Mouse (Mus musculus) midbrain, embryonic 16.5 days (tissue): ENCODE data around the gene Sycp2. TPM values are rescaled to one million over a fixed set of nuclear protein-coding genes. Genes with fewer than 3 reads are reported as not detected.
"Not testable (repeated sequence)": the region's sequence is repeated elsewhere in the genome, so short reads cannot be mapped to it uniquely, and the experiment has no call there.

Experiments used
- ATAC-seq: fragments of 200-750 bp; cut with Nextera tagmentation; 2 replicates; pipeline ENCODE4 v1.8.0; 2017; ENCODE audit warnings: moderate TSS enrichment
- H3K27ac ChIP-seq: fragments of 300-500 bp; sonication (generic); 2 replicates; pipeline ENCODE4 v1.5.1; 2014; ENCODE audit warnings: mild to moderate bottlenecking, low read length, mixed read lengths
- H3K27me3 ChIP-seq: fragments of 300-500 bp; sonication (generic); 2 replicates; pipeline ENCODE4 v1.6.1; 2014; ENCODE audit warnings: low read depth, low read length, mixed read lengths; ENCODE audit not compliant: control insufficient read depth, insufficient read depth
- H3K36me3 ChIP-seq: fragments of 300-500 bp; sonication (generic); 2 replicates; pipeline ENCODE4 v1.6.1; 2014; ENCODE audit warnings: mild to moderate bottlenecking, low read length, moderate library complexity, mixed read lengths; ENCODE audit not compliant: control insufficient read depth, insufficient read depth
- H3K4me1 ChIP-seq: fragments of 300-500 bp; sonication (generic); 2 replicates; pipeline ENCODE4 v1.6.1; 2014; ENCODE audit warnings: mild to moderate bottlenecking, low read length, mixed read lengths; ENCODE audit not compliant: control insufficient read depth, insufficient read depth
- H3K4me2 ChIP-seq: fragments of 300-500 bp; sonication (generic); 2 replicates; pipeline ENCODE4 v1.6.1; 2014; ENCODE audit warnings: mild to moderate bottlenecking, low read length, mixed read lengths
- H3K4me3 ChIP-seq: fragments of 300-500 bp; sonication (generic); 2 replicates; pipeline ENCODE4 v1.5.1; 2014; ENCODE audit warnings: low read depth, mild to moderate bottlenecking, low read length, moderate library complexity, mixed read lengths
- H3K9ac ChIP-seq: fragments of 300-500 bp; sonication (generic); 2 replicates; pipeline ENCODE4 v1.6.1; 2014; ENCODE audit warnings: low read depth, low read length, mixed read lengths
- H3K9me3 ChIP-seq: fragments of 300-500 bp; sonication (generic); replicated peaks from 2 replicates; pipeline ENCODE4 v1.6.1; 2014; ENCODE audit warnings: mild to moderate bottlenecking, low read length, mixed read lengths; ENCODE audit not compliant: control insufficient read depth, poor library complexity, severe bottlenecking
- WGBS: fragments of 180-500 bp; shearing (Covaris S2); extraction: QIAGEN DNeasy Blood & Tissue Kit; methylation state at CpG from one replicate; pipeline ENCODE4 v1.1.7; 2014; 5-methylcytosine and 5-hydroxymethylcytosine counted together
- polyA plus RNA-seq: library from polyadenylated mRNA; unstranded; fragments of >200 nt; fragmentation: Nextera tagmentation; extraction: Ambion mirVana; gene quantifications from 2 replicates; pipeline ENCODE4 v1.2.1, GENCODE M21; 2015

The Sycp2 gene
- polyA plus RNA-seq, 1 experiment from 2014 or later = 0.25 TPM

DNA sequence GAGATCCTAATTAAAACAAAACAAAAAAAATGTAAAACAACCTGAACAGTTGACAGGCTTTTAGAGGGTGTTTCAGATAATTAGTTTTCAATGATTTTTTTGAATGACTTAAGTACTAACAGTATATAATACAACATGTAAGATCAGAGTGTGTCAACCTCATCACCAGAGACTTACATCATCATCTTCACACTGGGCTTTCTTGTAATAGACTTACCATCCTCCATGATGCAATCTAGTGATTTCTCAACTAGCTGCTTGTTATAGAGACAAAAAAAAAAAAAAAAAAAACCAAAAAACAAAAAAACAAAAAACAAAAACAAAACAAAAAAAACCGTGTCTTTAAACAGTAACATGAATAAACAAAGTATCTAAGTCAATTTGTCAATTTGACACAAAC is 1.5 kb upstream of the Sycp2 start:
- H3K36me3 ChIP-seq = no peaks in the 10 kb centered on the region
- no peak for ATAC-seq
- no peak overlapping the region for H3K4me2 ChIP-seq
- peaks cover 5% of the 10 kb centered on the region; the same call in 1 of the 2 replicates for H3K27me3 ChIP-seq
- WGBS = 59% methylated on average over 1 of the region's 1 CpGs
- no peak overlapping the region for H3K27ac ChIP-seq
- H3K4me3 ChIP-seq = no peak overlapping the region
- H3K9ac ChIP-seq = no peak overlapping the region
- peaks cover 5% of the 10 kb centered on the region; the same call in 1 of the 2 replicates for H3K4me1 ChIP-seq
- H3K9me3 ChIP-seq = no peaks in the 10 kb centered on the region

GRCm38 (mm10) chr2:178342597-178342996 is 64.9 kb downstream of the Sycp2 start:
- H3K4me3 ChIP-seq = no peak overlapping the region
- H3K27me3 ChIP-seq = no peaks in the 10 kb centered on the region
- H3K9ac ChIP-seq = no peak overlapping the region
- no peak overlapping the region for H3K4me2 ChIP-seq
- H3K36me3 ChIP-seq = no peaks in the 10 kb centered on the region
- WGBS = 87% methylated on average over 4 of the region's 4 CpGs
- H3K9me3 ChIP-seq = no peaks in the 10 kb centered on the region
- no peak for ATAC-seq
- no peaks in the 10 kb centered on the region for H3K4me1 ChIP-seq
- H3K27ac ChIP-seq = no peak overlapping the region

DNA sequence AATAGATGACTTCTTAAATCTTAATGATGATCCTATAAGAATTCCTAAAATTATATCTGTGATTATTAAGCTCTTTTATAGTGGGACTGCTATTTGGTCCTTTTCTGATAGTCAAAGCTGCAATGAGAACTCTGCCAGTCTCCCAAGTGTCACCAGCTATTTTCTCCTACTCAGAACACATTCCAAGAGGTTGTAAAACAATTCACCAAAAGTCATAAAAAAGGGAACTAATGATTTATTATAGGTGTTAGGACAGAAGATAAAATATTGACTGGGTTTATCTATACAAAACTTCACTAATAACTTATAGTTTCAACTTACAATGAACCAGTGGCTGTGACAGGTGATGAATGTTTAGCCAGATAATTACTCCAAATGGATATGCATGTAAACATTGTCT is 65.4 kb downstream of the Sycp2 start:
- H3K9me3 ChIP-seq, H3K36me3 ChIP-seq, H3K27ac ChIP-seq, H3K4me1 ChIP-seq, H3K4me2 ChIP-seq, H3K4me3 ChIP-seq, H3K9ac ChIP-seq, ATAC-seq, H3K27me3 ChIP-seq: not testable (repeated sequence)

- WGBS = 0% methylated on average over 2 of the region's 2 CpGs
These were observed 68.4 kb downstream of the Sycp2 start for GRCm38 (mm10) chr2:178339044-178339443.

DNA sequence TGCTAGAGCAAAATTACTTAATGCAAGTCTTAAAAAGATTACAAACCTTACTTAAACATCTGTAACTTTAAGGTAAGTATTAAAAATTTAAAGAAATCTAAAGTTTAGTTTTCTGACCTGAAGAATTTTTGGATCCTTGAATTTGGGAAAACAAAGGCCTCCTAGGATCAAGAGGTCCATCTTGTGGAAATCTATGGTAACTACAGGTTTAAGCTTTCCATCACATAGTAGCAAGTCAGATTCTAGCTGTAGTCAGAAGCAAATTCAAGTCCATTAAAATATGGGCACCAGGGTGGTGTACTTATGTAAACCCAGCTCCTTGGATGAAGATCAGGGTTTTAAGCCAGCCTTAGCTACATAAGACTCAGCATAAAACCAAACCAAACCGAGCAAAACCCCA is 69.6 kb downstream of the Sycp2 start:
- Histone ChIP-seq H3K4me1 (no peaks in the 10 kb centered on the region), H3K9ac (no peak overlapping the region), H3K9me3 (no peaks in the 10 kb centered on the region), H3K27me3 (no peaks in the 10 kb centered on the region), H3K27ac (no peak overlapping the region), H3K36me3 (peaks cover 10% of the 10 kb centered on the region), H3K4me2 (no peak overlapping the region), H3K4me3 (no peak overlapping the region)
- 43% methylated on average over 1 of the region's 1 CpGs for WGBS
- ATAC-seq = no peak

More at GRCm38 (mm10) chr2:178339044-178339443, 68.4 kb downstream of the Sycp2 start:
- Histone ChIP-seq H3K9ac (no peak overlapping the region), H3K36me3 (0 out of 2 replicates have a peak, but pooled peaks cover 6% of the 10 kb centered on the region), H3K4me3 (no peak overlapping the region), H3K27me3 (no peaks in the 10 kb centered on the region), H3K9me3 (no peaks in the 10 kb centered on the region), H3K4me2 (no peak overlapping the region), H3K27ac (no peak overlapping the region), H3K4me1 (no peaks in the 10 kb centered on the region)
- ATAC-seq = peak; percentile 67

- no peak for ATAC-seq
- H3K27ac ChIP-seq = peak overlapping the region; percentile 60
- peak overlapping the region; percentile 59 for H3K4me2 ChIP-seq
- H3K4me1 ChIP-seq = peaks cover 30% of the 10 kb centered on the region
- peak overlapping the region; percentile 33 for H3K4me3 ChIP-seq
- peak overlapping the region; percentile 36; the same call in 1 of the 2 replicates for H3K9ac ChIP-seq
- no peaks in the 10 kb centered on the region for H3K27me3 ChIP-seq
- H3K9me3 ChIP-seq = no peaks in the 10 kb centered on the region
- WGBS = 49% methylated on average over 1 of the region's 1 CpGs
- H3K36me3 ChIP-seq = peaks cover 16% of the 10 kb centered on the region
These were observed 77.5 kb downstream of the Sycp2 start for GRCm38 (mm10) chr2:178329986-178330385.

DNA sequence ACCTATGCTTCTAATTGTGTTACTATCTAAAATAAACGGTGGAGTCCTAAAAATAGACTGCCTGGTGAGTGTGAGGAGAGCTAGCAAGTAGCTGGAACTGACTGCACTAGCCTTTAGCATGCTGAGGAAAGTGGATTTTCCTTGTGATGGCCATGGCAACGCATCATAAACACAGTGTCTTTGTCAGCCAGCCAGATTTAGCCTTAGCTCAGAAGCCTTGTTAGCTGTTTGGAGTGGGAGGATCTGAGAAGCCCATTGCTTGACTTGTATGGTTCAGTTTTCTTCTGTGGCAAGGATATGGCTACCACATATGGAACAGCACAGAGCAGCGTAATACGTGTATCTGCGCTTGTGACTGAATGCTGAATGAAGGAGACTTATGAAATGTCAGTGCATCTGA is 77.9 kb downstream of the Sycp2 start:
- H3K9me3 ChIP-seq = no peaks in the 10 kb centered on the region
- 66% methylated on average over 5 of the region's 5 CpGs for WGBS
- H3K27ac ChIP-seq = peak overlapping the region; percentile 60
- peak overlapping the region; percentile 59 for H3K4me2 ChIP-seq
- peaks cover 15% of the 10 kb centered on the region for H3K36me3 ChIP-seq
- ATAC-seq = no peak
- H3K4me1 ChIP-seq = peaks cover 30% of the 10 kb centered on the region
- H3K27me3 ChIP-seq = no peaks in the 10 kb centered on the region
- peak overlapping the region; percentile 36 for H3K9ac ChIP-seq
- H3K4me3 ChIP-seq = peak overlapping the region; percentile 33

DNA sequence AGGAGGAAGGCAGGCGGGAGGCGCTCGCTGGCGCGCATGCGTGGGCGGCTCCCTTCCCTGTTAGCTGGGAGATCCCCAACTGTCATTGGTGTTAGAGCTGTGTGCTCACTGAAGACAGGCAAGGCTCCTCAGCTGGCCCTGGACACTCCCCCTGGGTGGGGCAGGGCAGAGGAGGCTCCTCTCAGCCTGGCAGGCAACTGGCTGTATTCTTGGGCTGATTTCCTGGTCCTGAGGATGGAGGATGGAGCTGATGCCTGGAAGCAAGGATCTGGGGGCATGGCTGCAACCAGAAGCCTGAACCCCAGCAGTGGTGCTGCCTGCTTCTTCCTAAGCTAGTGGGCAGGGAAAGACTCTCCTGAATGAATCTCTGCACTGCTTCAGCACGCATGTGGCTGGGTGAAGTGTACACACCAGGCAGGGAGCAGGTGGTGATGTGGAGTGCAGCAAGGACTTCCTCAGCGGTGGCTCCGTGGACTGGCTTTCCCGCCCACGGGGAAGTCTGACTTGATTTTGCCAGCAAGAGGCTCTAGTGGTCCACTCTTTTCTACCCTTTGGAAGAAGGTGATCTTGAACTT is 79.9 kb downstream of the Sycp2 start:
- 14% methylated on average over 12 of the region's 12 CpGs for WGBS

GRCm38 (mm10) chr2:178326750-178327465 is 80.6 kb downstream of the Sycp2 start:
- Histone ChIP-seq H3K9me3 (no peaks in the 10 kb centered on the region), H3K36me3 (peaks cover 2% of the 10 kb centered on the region; the same call in 1 of the 2 replicates), H3K4me2 (peak overlapping the region; percentile 59), H3K4me1 (peaks cover 30% of the 10 kb centered on the region), H3K27ac (peak overlapping the region; percentile 89), H3K27me3 (no peaks in the 10 kb centered on the region), H3K9ac (peak overlapping the region; percentile 6; the same call in 1 of the 2 replicates), H3K4me3 (peak overlapping the region; percentile 33)
- WGBS = 33% methylated on average over 5 of the region's 5 CpGs
- ATAC-seq = peak; percentile 26

More for the DNA sequence above, 79.9 kb downstream of the Sycp2 start:
- Histone ChIP-seq H3K36me3 (peaks cover 6% of the 10 kb centered on the region; the same call in 1 of the 2 replicates), H3K4me3 (peak overlapping the region; percentile 33), H3K4me1 (peaks cover 30% of the 10 kb centered on the region), H3K9ac (peak overlapping the region; percentile 60), H3K27me3 (no peaks in the 10 kb centered on the region), H3K4me2 (peak overlapping the region; percentile 59), H3K27ac (peak overlapping the region; percentile 89), H3K9me3 (no peaks in the 10 kb centered on the region)
- ATAC-seq = peak; percentile 94
